Mouse (Mus musculus): ENCODE data around the gene Brd3. TPM values are rescaled to one million over a fixed set of nuclear protein-coding genes. Genes with fewer than 3 reads are reported as not detected.

The Brd3 gene
- polyA plus RNA-seq, 1 experiment, result 58.4 TPM

- Histone ChIP-seq H3K36me3 (replicated peaks; ENCODE audit: low read length) (peaks cover 98% of the 10 kb centered on the region), H3K9me3 (no peaks in the 10 kb centered on the region), H3K4me3 (replicated peaks) (no peak overlapping the region), H3K4me1 (peaks cover 19% of the 10 kb centered on the region), H3K27me3 (replicated peaks) (no peaks in the 10 kb centered on the region)
- TF ChIP-seq GATA1 (IDR thresholded peaks at IDR 0.05; ENCODE audit: borderline replicate concordance, low read length) (no peak), FLI1 (IDR thresholded peaks at IDR 0.05; ENCODE audit: low read length) (no peak)
Observed at GRCm38 (mm10) chr2:27460163-27460562, 47.3 kb downstream of the Brd3 start.

- Histone ChIP-seq H3K9me3 (no peaks in the 10 kb centered on the region), H3K36me3 (replicated peaks; ENCODE audit: low read length) (peaks cover 100% of the 10 kb centered on the region), H3K4me1 (peaks cover 17% of the 10 kb centered on the region), H3K4me3 (replicated peaks) (no peak overlapping the region), H3K27me3 (replicated peaks) (no peaks in the 10 kb centered on the region)
- TF ChIP-seq FLI1 (IDR thresholded peaks at IDR 0.05; ENCODE audit: low read length), result no peak
- no peak for TF ChIP-seq GATA1 (IDR thresholded peaks at IDR 0.05; ENCODE audit: borderline replicate concordance, low read length)
Observed at GRCm38 (mm10) chr2:27459735-27460134, 47.7 kb downstream of the Brd3 start.

- H3K36me3 ChIP-seq (replicated peaks; ENCODE audit: low read length), result peaks cover 99% of the 10 kb centered on the region
- no peaks in the 10 kb centered on the region for H3K27me3 ChIP-seq (replicated peaks)
- no peak for TF ChIP-seq GATA1 (IDR thresholded peaks at IDR 0.05; ENCODE audit: borderline replicate concordance, low read length)
- no peak for TF ChIP-seq FLI1 (IDR thresholded peaks at IDR 0.05; ENCODE audit: low read length)
- H3K9me3 ChIP-seq, result no peaks in the 10 kb centered on the region
- no peak overlapping the region for H3K4me3 ChIP-seq (replicated peaks)
- peaks cover 24% of the 10 kb centered on the region; the same call in 1 of the 2 replicates for H3K4me1 ChIP-seq
Observed at GRCm38 (mm10) chr2:27450226-27450625, 57.2 kb downstream of the Brd3 start.

GRCm38 (mm10) chr2:27447782-27448181, 59.7 kb downstream of the Brd3 start:
- TF ChIP-seq FLI1 (IDR thresholded peaks at IDR 0.05; ENCODE audit: low read length), result no peak
- no peak for TF ChIP-seq GATA1 (IDR thresholded peaks at IDR 0.05; ENCODE audit: borderline replicate concordance, low read length)
- H3K9me3 ChIP-seq, result no peaks in the 10 kb centered on the region
- H3K4me1 ChIP-seq, result peaks cover 21% of the 10 kb centered on the region
- H3K36me3 ChIP-seq (replicated peaks; ENCODE audit: low read length), result peaks cover 91% of the 10 kb centered on the region
- no peaks in the 10 kb centered on the region for H3K27me3 ChIP-seq (replicated peaks)
- H3K4me3 ChIP-seq (replicated peaks), result no peak overlapping the region

- Histone ChIP-seq H3K36me3 (replicated peaks; ENCODE audit: low read length) (peaks cover 81% of the 10 kb centered on the region), H3K9me3 (no peaks in the 10 kb centered on the region), H3K4me1 (peaks cover 25% of the 10 kb centered on the region), H3K27me3 (replicated peaks) (no peaks in the 10 kb centered on the region), H3K4me3 (replicated peaks) (no peak overlapping the region)
- TF ChIP-seq FLI1 (IDR thresholded peaks at IDR 0.05; ENCODE audit: low read length) (no peak), GATA1 (IDR thresholded peaks at IDR 0.05; ENCODE audit: borderline replicate concordance, low read length) (no peak)
Observed at GRCm38 (mm10) chr2:27446812-27447211, 60.6 kb downstream of the Brd3 start.

- no peaks in the 10 kb centered on the region for H3K9me3 ChIP-seq
- H3K27me3 ChIP-seq (replicated peaks), result no peaks in the 10 kb centered on the region
- H3K4me3 ChIP-seq (replicated peaks), result no peak overlapping the region
- H3K36me3 ChIP-seq (replicated peaks; ENCODE audit: low read length), result peaks cover 72% of the 10 kb centered on the region
- TF ChIP-seq FLI1 (IDR thresholded peaks at IDR 0.05; ENCODE audit: low read length), result no peak
- TF ChIP-seq GATA1 (IDR thresholded peaks at IDR 0.05; ENCODE audit: borderline replicate concordance, low read length), result no peak
- peaks cover 32% of the 10 kb centered on the region for H3K4me1 ChIP-seq
Observed at GRCm38 (mm10) chr2:27445910-27446309, 61.6 kb downstream of the Brd3 start.

GRCm38 (mm10) chr2:27443450-27443708, 64.1 kb downstream of the Brd3 start:
- TF ChIP-seq FLI1 (IDR thresholded peaks at IDR 0.05; ENCODE audit: low read length), result no peak
- no peak for TF ChIP-seq GATA1 (IDR thresholded peaks at IDR 0.05; ENCODE audit: borderline replicate concordance, low read length)

GRCm38 (mm10) chr2:27442708-27443449, 64.6 kb downstream of the Brd3 start:
- H3K4me1 ChIP-seq, result peaks cover 50% of the 10 kb centered on the region
- TF ChIP-seq FLI1 (IDR thresholded peaks at IDR 0.05; ENCODE audit: low read length) (no peak), GATA1 (IDR thresholded peaks at IDR 0.05; ENCODE audit: borderline replicate concordance, low read length) (no peak)
- H3K27me3 ChIP-seq (replicated peaks), result no peaks in the 10 kb centered on the region
- no peaks in the 10 kb centered on the region for H3K9me3 ChIP-seq
- peak overlapping the region; percentile 90 for H3K4me3 ChIP-seq (replicated peaks)
- peaks cover 42% of the 10 kb centered on the region for H3K36me3 ChIP-seq (replicated peaks; ENCODE audit: low read length)

More at GRCm38 (mm10) chr2:27443450-27443708, 64.1 kb downstream of the Brd3 start:
- peaks cover 47% of the 10 kb centered on the region for H3K36me3 ChIP-seq (replicated peaks; ENCODE audit: low read length)
- no peaks in the 10 kb centered on the region for H3K27me3 ChIP-seq (replicated peaks)
- peaks cover 45% of the 10 kb centered on the region for H3K4me1 ChIP-seq
- no peaks in the 10 kb centered on the region for H3K9me3 ChIP-seq
- H3K4me3 ChIP-seq (replicated peaks), result no peak overlapping the region

- no peaks in the 10 kb centered on the region for H3K9me3 ChIP-seq
- H3K27me3 ChIP-seq (replicated peaks), result no peaks in the 10 kb centered on the region
- no peak for TF ChIP-seq GATA1 (IDR thresholded peaks at IDR 0.05; ENCODE audit: borderline replicate concordance, low read length)
- no peak for TF ChIP-seq FLI1 (IDR thresholded peaks at IDR 0.05; ENCODE audit: low read length)
- H3K36me3 ChIP-seq (replicated peaks; ENCODE audit: low read length), result peaks cover 33% of the 10 kb centered on the region
- H3K4me1 ChIP-seq, result peaks cover 56% of the 10 kb centered on the region
- H3K4me3 ChIP-seq (replicated peaks), result peak within 1 kb of the TSS; percentile 90
Observed at GRCm38 (mm10) chr2:27441767-27442707, 65.4 kb downstream of the Brd3 start, which contains the start of gene Brd3os. Brd3os (plus strand) TSS chr2:27442324.

- TF ChIP-seq GATA1 (IDR thresholded peaks at IDR 0.05; ENCODE audit: borderline replicate concordance, low read length) (no peak), FLI1 (IDR thresholded peaks at IDR 0.05; ENCODE audit: low read length) (no peak)
- H3K4me1 ChIP-seq, result peaks cover 59% of the 10 kb centered on the region
- H3K27me3 ChIP-seq (replicated peaks), result peaks cover 14% of the 10 kb centered on the region
- H3K36me3 ChIP-seq (replicated peaks; ENCODE audit: low read length), result no peaks in the 10 kb centered on the region
- H3K9me3 ChIP-seq, result no peaks in the 10 kb centered on the region
- peak overlapping the region; percentile 76 for H3K4me3 ChIP-seq (replicated peaks)
Observed at GRCm38 (mm10) chr2:27438281-27438680, 69.2 kb downstream of the Brd3 start.
